Mouse (Mus musculus): ENCODE data around the gene Washc3. TPM values are rescaled to one million over a fixed set of nuclear protein-coding genes. Genes with fewer than 3 reads are reported as not detected.
A peak's percentile ranks its signal among the peaks of the same experiment; 100 is the strongest.

Washc3 gene
- polyA plus RNA-seq, 1 experiment from 2014 or later = 38.7 TPM

DNA sequence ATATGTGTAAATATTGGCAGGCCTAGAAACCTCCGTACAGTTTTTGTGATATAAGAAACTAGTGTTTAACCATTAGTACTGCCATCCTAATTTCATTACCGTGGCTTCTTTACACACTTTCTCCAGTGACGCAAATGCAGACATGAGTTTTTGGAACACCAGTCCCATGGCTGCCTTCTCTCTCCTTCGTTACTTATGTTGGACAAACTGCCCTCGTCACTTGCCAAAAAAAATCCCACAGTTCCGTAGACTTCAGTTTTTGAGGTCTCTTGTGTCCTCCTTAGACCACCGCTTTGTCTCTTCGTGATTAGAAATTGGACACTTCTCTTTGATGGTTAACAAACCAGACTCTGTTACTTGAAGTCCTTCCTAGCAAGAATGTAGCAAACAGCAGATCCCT, 30.8 kb downstream of the Washc3 start:
- no peaks in the 10 kb centered on the region for H3K36me3 ChIP-seq (ENCODE audit: control insufficient read depth, insufficient read depth, low read length)
- no peak overlapping the region for H3K27ac ChIP-seq (ENCODE audit: low read depth, low read length)
- ATAC-seq (replicated peaks; ENCODE audit: low FRiP score) (no peak), DNase-seq (ENCODE audit: low spot score) (no peak)
- no peaks in the 10 kb centered on the region for H3K9me3 ChIP-seq (ENCODE audit: control insufficient read depth, low read length)
- H3K9ac ChIP-seq (ENCODE audit: low read length) = no peak overlapping the region
- no peak overlapping the region for H3K4me2 ChIP-seq (ENCODE audit: low read depth, low read length, severe bottlenecking)
- no peaks in the 10 kb centered on the region for H3K27me3 ChIP-seq (ENCODE audit: control insufficient read depth, insufficient read depth, low read length)
- no peaks in the 10 kb centered on the region for H3K4me1 ChIP-seq (replicated peaks; ENCODE audit: control insufficient read depth, insufficient read depth, low read length)
- 72% methylated on average over 8 of the region's 8 CpGs for WGBS
- no peak overlapping the region for H3K4me3 ChIP-seq (ENCODE audit: low read depth, low read length)

DNA sequence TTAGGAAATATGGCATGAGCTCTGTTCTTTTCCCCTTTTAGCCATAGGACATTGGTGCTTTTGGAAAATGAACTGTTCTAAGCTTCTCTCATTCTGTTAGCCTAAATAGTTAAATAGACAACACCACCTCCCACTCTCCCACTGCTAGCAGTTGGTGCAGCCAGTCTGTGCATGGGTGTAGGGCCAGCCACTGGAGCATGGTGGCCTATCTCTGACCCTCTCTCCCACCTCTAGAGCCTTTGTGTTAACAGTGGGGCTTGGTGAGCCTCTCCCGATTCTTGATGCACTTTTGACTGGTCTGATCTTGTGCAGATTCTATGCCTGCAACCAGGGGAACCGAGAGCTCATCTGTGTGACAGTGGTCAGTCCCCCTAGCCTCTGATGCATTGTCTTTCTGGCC, 31.9 kb downstream of the Washc3 start:
- WGBS = 74% methylated on average over 2 of the region's 2 CpGs

DNA sequence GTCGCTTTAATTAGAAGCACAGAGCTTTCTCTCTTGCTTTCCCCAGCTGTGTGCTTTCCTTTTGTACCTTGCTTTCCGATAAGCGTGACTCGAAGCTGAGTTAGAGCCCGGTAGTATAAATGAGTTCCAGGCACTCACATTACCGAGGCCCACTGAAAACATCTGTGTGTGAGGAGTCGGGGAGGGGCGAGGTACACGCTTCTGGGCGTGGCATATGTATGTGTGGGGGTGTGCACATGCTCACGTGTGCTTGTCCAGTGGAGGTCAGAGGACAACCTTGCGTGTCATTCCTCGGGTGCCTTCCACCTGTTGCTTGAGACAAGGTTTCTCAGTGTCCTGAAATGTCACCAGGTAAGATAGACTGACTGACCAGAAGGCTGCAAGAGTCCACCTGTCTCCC, 43.8 kb downstream of the Washc3 start:
- no peak for ATAC-seq (replicated peaks; ENCODE audit: low FRiP score)
- no peak overlapping the region for H3K4me3 ChIP-seq (ENCODE audit: low read depth, low read length)
- WGBS = 89% methylated on average over 13 of the region's 13 CpGs

More for the DNA sequence above, 31.9 kb downstream of the Washc3 start:
- no peak overlapping the region for H3K4me3 ChIP-seq (ENCODE audit: low read depth, low read length)
- ATAC-seq (replicated peaks; ENCODE audit: low FRiP score) (no peak), DNase-seq (ENCODE audit: low spot score) (no peak)
- no peaks in the 10 kb centered on the region for H3K36me3 ChIP-seq (ENCODE audit: control insufficient read depth, insufficient read depth, low read length)
- no peak overlapping the region for H3K9ac ChIP-seq (ENCODE audit: low read length)
- no peak overlapping the region for H3K4me2 ChIP-seq (ENCODE audit: low read depth, low read length, severe bottlenecking)
- H3K27me3 ChIP-seq (ENCODE audit: control insufficient read depth, insufficient read depth, low read length) = no peaks in the 10 kb centered on the region
- no peak overlapping the region for H3K27ac ChIP-seq (ENCODE audit: low read depth, low read length)
- no peaks in the 10 kb centered on the region for H3K4me1 ChIP-seq (replicated peaks; ENCODE audit: control insufficient read depth, insufficient read depth, low read length)
- no peaks in the 10 kb centered on the region for H3K9me3 ChIP-seq (ENCODE audit: control insufficient read depth, low read length)

DNA sequence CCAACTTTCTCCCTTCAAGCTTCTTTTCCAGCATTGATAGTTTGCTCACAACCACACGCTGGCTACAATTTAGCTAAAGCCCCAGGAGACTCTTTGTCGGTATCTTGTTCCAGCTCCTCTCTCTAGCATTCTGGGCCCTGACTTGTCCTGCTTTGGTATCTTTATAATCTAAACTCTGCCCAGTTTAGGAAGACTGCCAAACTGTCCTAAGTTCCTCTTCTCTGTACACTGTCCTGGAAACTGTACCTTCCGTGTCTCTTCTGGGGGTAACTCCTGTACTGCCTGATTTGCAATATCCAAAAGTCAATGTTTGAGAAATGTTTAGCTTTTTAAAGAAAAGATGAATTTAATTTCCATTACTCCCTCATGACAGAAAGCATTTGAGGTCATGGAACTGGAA, 49.4 kb downstream of the Washc3 start:
- Histone ChIP-seq H3K4me2 (ENCODE audit: low read depth, low read length, severe bottlenecking) (no peak overlapping the region), H3K27me3 (ENCODE audit: control insufficient read depth, insufficient read depth, low read length) (no peaks in the 10 kb centered on the region), H3K9me3 (ENCODE audit: control insufficient read depth, low read length) (no peaks in the 10 kb centered on the region), H3K27ac (ENCODE audit: low read depth, low read length) (no peak overlapping the region), H3K9ac (ENCODE audit: low read length) (no peak overlapping the region), H3K36me3 (ENCODE audit: control insufficient read depth, insufficient read depth, low read length) (no peaks in the 10 kb centered on the region), H3K4me1 (replicated peaks; ENCODE audit: control insufficient read depth, insufficient read depth, low read length) (no peaks in the 10 kb centered on the region), H3K4me3 (ENCODE audit: low read depth, low read length) (no peak overlapping the region)
- DNase-seq (ENCODE audit: low spot score) (peak; percentile 17), ATAC-seq (replicated peaks; ENCODE audit: low FRiP score) (no peak)
- 93% methylated on average over 3 of the region's 3 CpGs for WGBS

More for the DNA sequence above, 43.8 kb downstream of the Washc3 start:
- no peak overlapping the region for H3K4me2 ChIP-seq (ENCODE audit: low read depth, low read length, severe bottlenecking)
- no peaks in the 10 kb centered on the region for H3K36me3 ChIP-seq (ENCODE audit: control insufficient read depth, insufficient read depth, low read length)
- no peak overlapping the region for H3K27ac ChIP-seq (ENCODE audit: low read depth, low read length)
- no peak overlapping the region for H3K9ac ChIP-seq (ENCODE audit: low read length)
- no peaks in the 10 kb centered on the region for H3K27me3 ChIP-seq (ENCODE audit: control insufficient read depth, insufficient read depth, low read length)
- no peaks in the 10 kb centered on the region for H3K9me3 ChIP-seq (ENCODE audit: control insufficient read depth, low read length)
- no peaks in the 10 kb centered on the region for H3K4me1 ChIP-seq (replicated peaks; ENCODE audit: control insufficient read depth, insufficient read depth, low read length)
- DNase-seq (ENCODE audit: low spot score) = peak; percentile 13

DNA sequence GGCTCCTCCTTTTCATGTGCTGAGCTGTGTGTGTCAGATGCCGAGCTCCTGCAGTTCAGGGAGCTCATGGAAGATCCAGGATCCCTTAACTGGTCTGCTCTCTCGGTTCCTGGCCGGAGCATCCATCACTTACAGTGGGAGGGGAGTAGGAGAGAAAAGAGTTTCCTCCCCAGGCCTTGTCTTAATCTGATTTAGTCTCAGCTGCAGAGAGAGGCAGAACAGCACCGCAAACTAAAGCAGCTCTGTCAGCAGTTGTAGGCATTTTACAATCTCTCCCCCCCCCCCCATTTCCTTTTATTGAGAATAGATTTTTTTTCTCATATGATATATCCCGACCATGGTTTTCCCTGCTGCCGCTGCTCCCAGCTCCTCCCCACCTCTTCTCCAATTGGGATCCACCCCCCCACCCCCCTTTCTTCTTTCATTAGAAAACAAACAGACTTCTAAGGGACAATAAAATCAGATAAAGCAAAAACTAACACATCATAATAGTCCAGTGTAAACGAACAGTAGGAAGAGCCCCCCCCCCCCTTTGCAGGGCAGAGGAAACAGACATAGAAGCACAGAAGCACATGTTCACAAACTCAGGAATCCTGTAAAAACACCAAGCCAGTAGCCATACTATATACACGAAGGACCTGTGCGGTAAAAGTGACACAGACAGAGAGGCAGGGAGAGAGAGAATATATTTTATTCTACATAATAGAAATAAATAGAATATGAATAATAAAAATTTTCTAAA, 51.4 kb downstream of the Washc3 start:
- Histone ChIP-seq H3K4me2 (ENCODE audit: low read depth, low read length, severe bottlenecking) (no peak overlapping the region), H3K27ac (ENCODE audit: low read depth, low read length) (no peak overlapping the region), H3K36me3 (ENCODE audit: control insufficient read depth, insufficient read depth, low read length) (no peaks in the 10 kb centered on the region), H3K27me3 (ENCODE audit: control insufficient read depth, insufficient read depth, low read length) (no peaks in the 10 kb centered on the region), H3K4me1 (replicated peaks; ENCODE audit: control insufficient read depth, insufficient read depth, low read length) (no peaks in the 10 kb centered on the region), H3K4me3 (ENCODE audit: low read depth, low read length) (no peak overlapping the region), H3K9me3 (ENCODE audit: control insufficient read depth, low read length) (no peaks in the 10 kb centered on the region), H3K9ac (ENCODE audit: low read length) (no peak overlapping the region)
- ATAC-seq (replicated peaks; ENCODE audit: low FRiP score) (no peak), DNase-seq (ENCODE audit: low spot score) (no peak)
- 78% methylated on average over 9 of the region's 9 CpGs for WGBS

DNA sequence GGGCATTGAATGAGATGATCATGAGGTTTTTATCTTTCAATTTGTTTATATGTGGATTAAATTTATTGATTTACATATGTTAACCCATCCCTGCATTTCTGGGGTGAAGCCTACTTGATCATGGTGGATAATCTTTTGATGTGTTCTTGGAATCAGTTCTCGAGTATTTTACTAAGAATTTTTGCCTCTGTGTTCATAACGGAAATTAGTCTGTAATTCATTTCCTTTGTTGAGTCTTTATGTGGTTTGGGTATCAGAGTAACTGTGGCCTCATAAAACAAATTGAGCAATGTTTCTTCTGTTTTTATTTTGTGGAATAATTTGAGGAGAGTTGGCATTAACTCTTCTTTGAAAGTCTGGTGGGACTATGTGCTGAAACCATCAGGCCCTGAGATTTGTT, 54.7 kb downstream of the Washc3 start:
- H3K36me3 ChIP-seq (ENCODE audit: control insufficient read depth, insufficient read depth, low read length) = no peaks in the 10 kb centered on the region
- no peaks in the 10 kb centered on the region for H3K9me3 ChIP-seq (ENCODE audit: control insufficient read depth, low read length)
- H3K4me2 ChIP-seq (ENCODE audit: low read depth, low read length, severe bottlenecking) = no peak overlapping the region
- no peak overlapping the region for H3K27ac ChIP-seq (ENCODE audit: low read depth, low read length)
- no peak for ATAC-seq (replicated peaks; ENCODE audit: low FRiP score)
- no peak overlapping the region for H3K9ac ChIP-seq (ENCODE audit: low read length)
- no peak overlapping the region for H3K4me3 ChIP-seq (ENCODE audit: low read depth, low read length)
- no peak for DNase-seq (ENCODE audit: low spot score)
- H3K27me3 ChIP-seq (ENCODE audit: control insufficient read depth, insufficient read depth, low read length) = no peaks in the 10 kb centered on the region
- WGBS = 92% methylated on average over 2 of the region's 2 CpGs
- H3K4me1 ChIP-seq (replicated peaks; ENCODE audit: control insufficient read depth, insufficient read depth, low read length) = no peaks in the 10 kb centered on the region

DNA sequence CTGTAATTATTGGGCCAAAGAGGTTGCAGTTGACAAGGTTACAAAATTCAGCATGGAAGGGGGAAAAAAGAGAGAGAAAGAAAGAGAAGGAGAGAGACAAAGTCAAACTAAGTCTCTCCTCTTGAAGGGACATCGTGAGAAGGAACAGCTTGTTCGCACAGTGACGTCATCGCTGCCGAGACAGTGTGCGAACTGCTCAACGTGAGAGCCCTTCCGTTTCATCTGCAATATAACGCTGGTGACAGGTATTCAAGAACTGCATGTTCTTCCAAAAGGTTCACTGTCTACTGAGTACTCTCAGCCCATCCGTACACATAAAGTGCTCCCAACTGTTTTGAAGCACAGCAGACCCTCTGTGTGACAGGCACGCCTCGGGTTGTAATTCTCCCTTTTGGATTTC, 59.4 kb downstream of the Washc3 start:
- Histone ChIP-seq H3K4me3 (ENCODE audit: low read depth, low read length) (no peak overlapping the region), H3K4me2 (ENCODE audit: low read depth, low read length, severe bottlenecking) (no peak overlapping the region), H3K9me3 (ENCODE audit: control insufficient read depth, low read length) (no peaks in the 10 kb centered on the region), H3K27me3 (ENCODE audit: control insufficient read depth, insufficient read depth, low read length) (no peaks in the 10 kb centered on the region), H3K4me1 (replicated peaks; ENCODE audit: control insufficient read depth, insufficient read depth, low read length) (no peaks in the 10 kb centered on the region), H3K27ac (ENCODE audit: low read depth, low read length) (no peak overlapping the region), H3K9ac (ENCODE audit: low read length) (no peak overlapping the region), H3K36me3 (ENCODE audit: control insufficient read depth, insufficient read depth, low read length) (no peaks in the 10 kb centered on the region)
- no peak for ATAC-seq (replicated peaks; ENCODE audit: low FRiP score)
- 90% methylated on average over 12 of the region's 12 CpGs for WGBS
- DNase-seq (ENCODE audit: low spot score) = no peak

DNA sequence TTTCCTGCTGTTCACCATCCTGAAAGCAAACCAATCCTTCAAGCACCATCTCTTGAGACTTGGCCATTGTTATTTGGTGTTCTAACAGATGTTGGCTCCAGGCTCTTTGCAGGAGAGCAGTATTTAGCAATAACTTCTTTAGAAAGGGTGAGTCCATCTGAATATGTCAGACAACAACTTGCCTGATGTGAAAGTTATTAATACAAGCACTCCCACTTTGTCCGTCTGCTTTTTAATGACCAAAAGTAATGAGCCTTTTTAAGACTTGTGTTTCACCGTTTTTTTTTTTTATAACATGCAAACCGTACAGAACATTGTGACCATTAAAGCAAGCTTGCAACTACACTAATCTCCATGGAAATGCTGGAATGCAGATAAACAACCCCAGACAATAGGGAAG, 60.3 kb downstream of the Washc3 start:
- 71% methylated on average over 3 of the region's 3 CpGs for WGBS
- Histone ChIP-seq H3K9ac (ENCODE audit: low read length) (no peak overlapping the region), H3K27ac (ENCODE audit: low read depth, low read length) (no peak overlapping the region; the same call in 1 of the 2 replicates), H3K36me3 (ENCODE audit: control insufficient read depth, insufficient read depth, low read length) (no peaks in the 10 kb centered on the region), H3K4me1 (replicated peaks; ENCODE audit: control insufficient read depth, insufficient read depth, low read length) (no peaks in the 10 kb centered on the region), H3K4me2 (ENCODE audit: low read depth, low read length, severe bottlenecking) (no peak overlapping the region), H3K27me3 (ENCODE audit: control insufficient read depth, insufficient read depth, low read length) (no peaks in the 10 kb centered on the region), H3K9me3 (ENCODE audit: control insufficient read depth, low read length) (no peaks in the 10 kb centered on the region), H3K4me3 (ENCODE audit: low read depth, low read length) (no peak overlapping the region)
- no peak for DNase-seq (ENCODE audit: low spot score)
- ATAC-seq (replicated peaks; ENCODE audit: low FRiP score) = no peak

DNA sequence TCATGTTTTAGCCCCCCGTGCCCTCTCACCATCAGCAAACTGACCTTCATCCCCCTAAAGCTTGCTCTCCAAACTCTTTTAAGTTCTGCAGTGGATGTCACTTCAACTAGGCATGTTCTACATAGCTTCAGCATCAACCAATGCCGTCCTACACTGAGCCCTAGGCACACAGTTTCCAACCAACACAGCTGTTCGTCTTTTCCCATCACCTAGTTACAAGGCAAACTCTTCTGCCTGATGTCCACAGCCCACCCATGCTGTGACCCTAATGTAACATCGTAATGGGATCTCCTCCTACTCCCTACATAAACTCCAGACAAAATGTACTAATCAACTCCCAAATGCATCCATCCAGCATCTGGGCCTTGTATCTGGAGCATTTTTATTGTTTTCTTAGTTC, 62.5 kb downstream of the Washc3 start:
- Histone ChIP-seq H3K4me1 (replicated peaks; ENCODE audit: control insufficient read depth, insufficient read depth, low read length) (no peaks in the 10 kb centered on the region), H3K36me3 (ENCODE audit: control insufficient read depth, insufficient read depth, low read length) (no peaks in the 10 kb centered on the region), H3K27me3 (ENCODE audit: control insufficient read depth, insufficient read depth, low read length) (no peaks in the 10 kb centered on the region), H3K4me2 (ENCODE audit: low read depth, low read length, severe bottlenecking) (no peak overlapping the region), H3K27ac (ENCODE audit: low read depth, low read length) (no peak overlapping the region), H3K9me3 (ENCODE audit: control insufficient read depth, low read length) (no peaks in the 10 kb centered on the region), H3K4me3 (ENCODE audit: low read depth, low read length) (no peak overlapping the region), H3K9ac (ENCODE audit: low read length) (no peak overlapping the region)
- DNase-seq (ENCODE audit: low spot score) = no peak
- WGBS = 81% methylated on average over 4 of the region's 4 CpGs
- ATAC-seq (replicated peaks; ENCODE audit: low FRiP score) = no peak
